Mouse (Mus musculus): Measurements from ENCODE around the gene Cyp2d22.

GRCm38 (mm10) chr15:82362234-82362633, 17.8 kb downstream of the Cyp2d22 start:
- no peak for TF ChIP-seq GATA1 (IDR thresholded peaks at IDR 0.05; ENCODE audit: borderline replicate concordance, low read length)
- no peak for TF ChIP-seq FLI1 (IDR thresholded peaks at IDR 0.05; ENCODE audit: low read length)

Data from megakaryocyte, embryonic 14.5 days (primary cell).